Mouse (Mus musculus) gastrocnemius, adult 18-20 months (tissue): Measurements from ENCODE around the gene Kcnk16. TPM values are rescaled to one million over a fixed set of nuclear protein-coding genes. Genes with fewer than 3 reads are reported as not detected.
A peak's percentile ranks its signal among the peaks of the same experiment; 100 is the strongest.
"Not testable (repeated sequence)": the region's sequence is repeated elsewhere in the genome, so short reads cannot be mapped to it uniquely, and the experiment has no call there.

Source experiments
- DNase-seq: peaks from one replicate; pipeline ENCODE4 v3.0.0; 2021; ENCODE audit warnings: low spot score
- long read RNA-seq, 2 experiments: library from polyadenylated mRNA; stranded (forward); transcript quantifications; one replicate each; pipeline ENCODE4 v2.0.0; 2021
- total RNA-seq, 2 experiments: library from RNA; stranded (reverse); gene quantifications; 2 replicates each; pipeline ENCODE4 v1.2.3; 2021

The Kcnk16 gene
- not detected for total RNA-seq
- long read RNA-seq, experiment 1 = 0 reads
- long read RNA-seq, experiment 2 = 0 reads

DNA sequence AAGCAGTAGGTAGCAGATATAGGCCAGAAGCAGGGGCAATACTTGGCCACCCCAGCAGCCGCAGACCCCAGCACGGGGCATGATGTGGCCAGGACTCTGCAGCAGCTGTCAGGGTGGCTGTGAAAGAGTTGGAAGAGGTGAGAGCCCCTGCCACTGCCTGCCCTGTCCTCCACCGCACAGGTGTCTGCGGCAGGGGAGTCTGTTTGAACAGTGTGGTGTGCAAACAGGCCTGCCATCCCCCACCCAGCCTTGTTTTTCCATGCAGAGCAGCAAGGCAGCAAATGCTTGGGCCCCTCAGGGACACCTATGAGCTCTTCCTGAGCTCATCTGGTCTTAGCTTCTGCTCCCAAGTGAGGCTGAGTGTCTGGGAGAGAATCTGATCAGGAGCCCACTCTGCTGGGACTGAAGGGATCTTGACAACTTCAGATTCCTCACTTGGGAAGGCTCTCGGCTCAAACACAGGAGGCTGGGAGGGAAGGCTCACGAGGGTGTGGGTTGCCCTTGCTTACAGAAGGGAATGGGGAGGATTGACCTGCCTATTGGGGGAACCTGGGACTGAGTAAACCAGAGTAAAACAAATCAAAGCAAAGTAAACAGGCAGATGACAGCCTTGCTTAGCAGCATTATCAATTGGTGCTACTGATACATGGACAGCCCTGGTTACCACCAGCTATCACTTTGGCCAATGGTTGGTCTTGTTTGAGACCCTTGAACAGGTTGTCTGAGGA, at the start of gene Kcnk16:
Gene Kcnk16, minus strand, starts transcription at position 118 of the 728 bp plus-strand sequence.
- DNase-seq = no peak

DNA sequence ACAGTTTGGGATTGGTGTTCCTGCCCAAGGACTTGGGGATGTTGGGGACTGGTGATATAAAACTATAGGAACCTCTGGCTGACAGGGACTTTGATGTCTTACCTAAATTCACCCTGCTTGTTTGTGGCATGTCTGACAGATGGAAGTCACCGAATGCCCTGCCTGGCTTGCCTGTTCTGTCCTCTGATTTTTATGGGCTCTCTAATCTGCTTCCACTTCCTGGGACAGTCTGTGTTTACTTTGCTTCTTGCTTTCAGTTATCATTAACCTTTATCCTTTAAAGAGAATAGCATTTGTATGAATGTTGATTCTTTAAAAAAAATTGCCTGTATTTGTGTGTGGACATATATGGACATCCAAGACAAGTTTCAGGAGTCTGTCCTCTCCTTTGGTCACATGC, 46.1 kb upstream of the Kcnk16 start:
- no peak for DNase-seq

DNA sequence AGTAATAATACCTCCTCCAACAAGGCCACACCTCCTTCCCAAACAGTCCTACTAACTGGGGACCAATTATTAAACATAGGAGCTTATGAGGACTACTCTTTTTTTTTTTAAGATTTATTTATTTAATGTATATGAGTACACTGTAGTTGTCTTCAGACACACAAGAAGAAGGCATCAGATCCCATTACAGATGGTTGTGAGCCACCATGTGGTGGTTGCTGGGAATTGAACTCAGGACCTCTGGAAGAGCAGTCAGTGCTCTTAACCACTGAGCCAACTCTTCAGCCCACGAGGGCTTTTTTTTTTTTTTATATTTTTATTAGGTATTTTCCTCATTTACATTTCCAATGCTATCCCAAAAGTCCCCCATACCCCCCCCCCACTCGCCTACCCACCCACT, 36.1 kb upstream of the Kcnk16 start:
- DNase-seq = not testable (repeated sequence)

DNA sequence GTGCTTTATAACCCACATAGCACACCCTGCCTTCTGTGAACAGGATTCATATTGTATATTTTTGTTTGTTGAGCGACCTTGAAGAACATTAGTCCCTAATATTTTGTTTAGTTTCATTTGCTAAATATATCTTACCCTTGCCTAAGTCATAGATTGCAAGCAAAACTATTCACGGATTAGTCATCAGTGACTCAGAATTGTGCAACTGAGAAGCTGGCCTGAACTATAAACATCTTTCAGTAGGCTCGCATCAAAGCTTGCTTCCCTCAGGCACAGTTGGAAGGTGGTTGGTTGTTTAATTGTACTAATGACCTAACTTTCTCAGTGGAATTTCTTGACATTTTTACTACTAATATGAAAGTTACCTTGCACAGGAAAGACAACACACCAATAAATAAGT, 29.1 kb upstream of the Kcnk16 start:
- DNase-seq = peak; percentile 56

DNA sequence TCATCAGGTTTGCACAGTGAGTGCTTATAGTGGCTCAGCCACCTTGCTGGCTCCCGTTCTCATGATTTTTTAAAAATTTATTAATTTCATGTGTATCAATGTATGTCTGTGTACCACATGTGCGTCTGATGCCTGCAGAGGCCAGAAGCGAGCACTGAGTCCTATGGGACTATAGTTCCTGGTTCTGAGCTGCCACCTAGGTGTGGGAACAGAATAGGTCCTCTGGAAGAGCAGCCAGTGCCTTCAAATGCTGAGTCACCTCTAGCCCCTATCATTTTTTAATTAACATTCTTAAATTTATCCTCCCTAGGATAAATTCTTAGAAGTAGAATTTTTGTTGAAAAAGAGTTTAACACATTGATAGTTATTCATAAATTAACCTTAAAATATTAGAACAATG, 28.6 kb upstream of the Kcnk16 start:
- DNase-seq = no peak

DNA sequence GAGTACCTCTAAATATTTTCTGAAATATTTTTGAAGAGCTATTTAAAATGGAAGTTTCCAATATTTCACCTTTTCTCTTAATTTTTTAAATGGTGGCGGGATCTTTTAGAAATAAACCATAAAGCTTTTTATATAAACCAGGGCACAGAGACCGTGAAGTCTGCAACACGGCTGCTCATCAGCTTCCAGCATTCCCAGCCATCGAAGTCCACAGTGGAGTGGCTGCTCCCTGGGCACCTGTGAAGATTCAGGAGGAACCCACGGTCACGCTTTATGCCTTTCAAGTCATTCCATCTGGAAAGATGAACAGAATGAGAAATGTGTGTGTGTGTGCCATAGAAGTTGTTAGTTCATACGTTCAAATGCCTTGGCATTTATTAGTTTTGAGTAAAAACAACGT, 25.9 kb upstream of the Kcnk16 start:
- DNase-seq = no peak

DNA sequence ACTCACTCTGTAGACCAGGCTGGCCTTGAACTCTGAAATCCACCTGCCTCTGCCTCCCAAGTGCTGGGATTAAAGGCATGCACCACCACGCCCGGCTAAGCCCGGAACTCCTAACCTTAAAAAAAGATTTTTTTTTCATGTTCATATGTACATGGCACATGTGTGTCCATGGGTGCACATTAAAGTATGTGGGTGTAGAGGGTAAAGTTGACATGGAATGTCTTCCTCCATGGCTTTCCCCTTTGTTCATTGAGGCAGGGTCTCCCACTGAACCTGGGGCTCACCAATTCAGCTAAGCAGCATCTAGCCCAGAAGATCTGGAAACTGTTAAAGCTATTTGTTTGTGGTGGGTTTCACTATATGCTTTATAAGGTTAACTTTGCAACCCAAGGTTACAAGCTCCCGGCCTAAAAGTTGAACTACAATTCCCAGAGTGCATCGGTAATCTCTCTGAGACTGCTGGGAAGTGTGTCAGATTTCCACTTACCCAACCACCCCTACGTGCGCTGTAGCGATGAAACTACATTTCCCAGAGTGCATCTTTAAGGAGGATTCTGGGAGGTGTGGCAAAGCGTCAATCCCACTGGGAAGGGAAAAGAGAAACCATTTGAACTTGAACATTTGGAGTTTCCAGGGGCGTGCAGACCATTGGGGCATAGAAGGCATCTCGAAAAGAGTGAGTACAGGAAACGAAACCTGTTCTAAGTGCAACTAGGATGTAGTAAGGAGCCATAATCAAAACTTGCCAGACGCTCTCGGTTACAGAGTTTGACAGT, 25.3 kb upstream of the Kcnk16 start, which contains the start of gene Nudt13:
Gene Nudt13, plus strand, starts transcription at position 581 of the 776 bp plus-strand sequence.
- peak; percentile 94 for DNase-seq

DNA sequence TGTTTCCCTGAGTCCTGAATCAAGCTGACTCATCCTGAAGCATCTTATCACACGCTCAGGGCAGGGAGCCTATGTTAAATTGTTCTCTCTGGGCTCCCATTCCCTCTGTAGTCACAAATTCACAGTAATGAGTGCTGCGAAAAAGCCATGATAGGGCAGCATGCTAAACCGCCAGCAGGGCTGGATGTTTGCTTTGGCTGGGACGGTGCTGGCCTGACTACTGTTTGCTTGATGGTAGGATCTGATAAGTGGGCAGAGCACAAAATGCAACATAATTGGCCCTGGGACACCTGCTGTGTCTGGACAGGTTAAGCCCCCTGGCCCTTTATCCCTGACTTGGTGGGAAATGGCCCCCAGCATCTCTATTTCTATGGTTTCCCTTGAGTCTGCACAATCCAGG, 22.4 kb upstream of the Kcnk16 start:
- DNase-seq = no peak

DNA sequence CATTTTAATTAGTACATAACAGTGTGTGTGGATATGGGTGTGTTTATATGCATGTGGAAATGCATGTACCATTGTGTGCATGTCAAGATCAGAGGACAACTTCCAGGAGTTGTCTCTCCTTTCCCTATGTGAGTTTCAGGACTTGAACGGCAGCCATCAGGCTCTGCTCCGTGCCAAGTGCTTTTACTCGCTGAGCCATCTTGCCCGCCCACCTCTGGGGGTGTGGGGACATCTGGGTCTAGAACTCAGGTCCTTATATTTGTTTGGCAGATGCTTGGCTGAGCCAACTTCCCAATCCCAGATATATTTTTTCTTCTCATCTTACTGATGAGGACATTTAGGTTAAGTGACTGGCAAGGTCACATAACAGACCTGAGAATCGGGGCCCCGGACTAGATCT, 578 bp downstream of the Kcnk16 start:
- no peak for DNase-seq

DNA sequence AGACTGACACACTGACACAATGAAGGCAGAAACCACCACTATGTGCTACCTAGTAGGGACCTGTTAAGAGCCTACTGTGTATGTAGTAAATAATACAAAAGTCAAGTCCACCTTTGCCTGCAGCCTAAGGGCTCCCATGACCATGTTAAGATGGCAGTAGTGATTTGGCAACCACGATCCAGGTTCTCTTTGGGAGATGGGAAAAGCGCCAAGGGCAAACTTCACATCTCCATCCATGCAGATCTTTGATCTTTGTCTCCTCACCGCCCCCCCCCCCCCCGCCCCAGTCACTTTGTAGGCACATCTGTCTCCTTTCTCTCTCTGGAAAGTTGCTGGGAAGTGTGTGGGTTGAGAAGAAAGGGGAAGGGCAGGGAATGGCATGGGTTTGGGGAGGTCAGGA, 6.7 kb downstream of the Kcnk16 start:
- no peak for DNase-seq

DNA sequence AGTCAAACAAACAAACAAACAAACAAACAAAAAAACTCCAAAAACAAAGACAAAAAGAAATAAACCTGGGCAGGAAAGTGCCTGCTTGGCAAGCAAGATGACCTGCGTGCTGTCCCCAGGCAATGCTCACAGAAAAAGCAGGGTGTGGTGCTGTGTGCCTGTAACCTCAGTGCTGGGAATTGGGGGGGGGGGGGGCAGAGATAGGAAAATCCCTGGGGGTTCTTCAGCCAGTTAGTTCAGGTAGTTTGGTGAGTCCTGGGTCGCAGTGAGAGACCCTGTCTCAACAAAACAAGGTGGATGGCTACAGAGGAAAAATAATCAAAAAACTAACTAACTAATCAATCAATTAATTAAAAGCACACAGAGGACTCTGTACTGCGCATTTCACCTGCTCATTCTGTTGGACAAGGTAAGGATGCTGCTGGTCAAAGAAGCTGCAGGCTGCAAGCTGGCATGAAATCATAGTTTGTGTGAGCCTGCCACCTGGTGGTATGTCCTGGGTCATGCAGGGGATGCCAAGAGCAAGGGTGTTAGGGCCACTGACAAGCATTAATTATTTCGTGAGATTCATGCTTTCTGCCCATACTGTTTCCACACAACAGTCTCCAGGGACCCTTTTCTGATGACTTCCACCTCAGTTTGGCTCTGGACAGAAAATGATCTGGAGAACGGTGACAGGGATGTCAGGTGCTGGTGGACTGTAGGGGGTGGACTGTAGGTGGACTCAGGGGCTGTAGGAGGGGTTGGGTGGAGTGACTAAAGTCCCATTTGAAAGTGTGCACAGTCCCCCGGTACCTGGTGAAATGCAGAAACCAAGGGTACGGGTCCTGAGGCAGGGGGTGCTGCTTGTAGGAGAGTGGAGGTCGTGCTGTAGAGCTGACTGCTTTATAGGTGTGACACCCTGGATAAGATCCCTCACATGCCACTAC, 10.6 kb downstream of the Kcnk16 start:
- DNase-seq = peak; percentile 74

DNA sequence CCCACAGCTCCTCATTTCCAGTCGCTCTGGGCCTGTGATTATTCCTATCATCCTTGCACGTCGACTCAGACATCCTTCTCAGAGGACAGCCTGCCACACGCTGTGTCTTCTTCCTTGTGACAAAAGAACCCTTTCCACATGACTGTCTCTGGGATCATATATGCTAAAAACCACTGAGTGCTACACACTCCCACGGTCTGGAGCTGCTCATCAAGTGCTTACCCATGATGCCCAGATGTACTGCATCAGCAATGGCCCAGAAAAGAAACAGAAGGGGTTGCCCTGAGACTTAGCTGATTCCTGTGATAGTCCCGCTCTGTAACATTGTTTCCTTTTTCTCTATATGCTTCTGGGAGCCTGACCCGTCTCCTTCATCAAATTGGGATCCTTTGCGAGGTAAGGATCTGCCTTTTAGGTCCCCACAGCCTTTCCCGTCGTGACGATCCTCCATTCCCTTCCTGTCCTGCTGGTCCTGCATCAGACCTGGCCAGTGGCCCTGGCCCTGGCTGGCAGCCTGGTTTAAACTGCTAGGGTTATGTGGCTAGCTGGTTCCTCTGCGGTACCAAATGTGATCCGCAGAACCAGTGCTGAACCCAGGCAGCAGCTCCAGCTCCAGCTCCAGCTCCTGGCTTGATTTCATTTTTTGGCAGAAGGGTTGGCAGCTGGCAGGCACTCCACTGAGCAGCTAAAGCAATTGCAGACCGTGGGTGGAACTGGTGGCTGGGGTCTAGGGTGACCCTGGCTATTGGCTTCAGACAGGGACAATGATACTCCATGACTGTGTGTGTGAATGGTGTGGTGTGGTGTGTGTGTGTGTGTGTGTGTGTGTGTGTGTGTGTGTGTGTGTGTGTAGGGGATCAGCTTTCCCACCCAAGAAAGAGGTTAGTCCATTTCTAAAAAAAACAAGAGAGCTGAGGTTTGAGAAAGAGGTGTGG, 18.5 kb downstream of the Kcnk16 start:
- DNase-seq = no peak

DNA sequence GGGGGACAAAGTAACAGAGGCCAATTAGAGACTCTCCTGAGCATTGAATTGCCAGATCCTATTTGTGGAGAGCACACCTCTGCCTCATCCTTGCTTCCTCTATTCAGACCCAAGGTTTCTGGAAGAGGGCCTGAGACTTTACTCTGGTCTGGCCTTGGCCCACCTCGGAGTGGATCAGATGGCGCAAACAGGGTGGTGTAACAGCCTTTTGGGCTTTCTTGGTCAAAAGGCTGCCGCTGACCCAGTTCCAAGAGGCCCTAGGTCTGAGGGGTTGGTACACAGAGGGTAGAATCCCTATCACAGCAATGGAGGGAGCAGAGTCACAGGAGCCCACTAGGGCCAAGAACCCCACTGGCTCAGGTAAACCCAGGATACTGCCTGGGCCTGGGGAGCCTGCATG, 21.0 kb downstream of the Kcnk16 start:
- no peak for DNase-seq

DNA sequence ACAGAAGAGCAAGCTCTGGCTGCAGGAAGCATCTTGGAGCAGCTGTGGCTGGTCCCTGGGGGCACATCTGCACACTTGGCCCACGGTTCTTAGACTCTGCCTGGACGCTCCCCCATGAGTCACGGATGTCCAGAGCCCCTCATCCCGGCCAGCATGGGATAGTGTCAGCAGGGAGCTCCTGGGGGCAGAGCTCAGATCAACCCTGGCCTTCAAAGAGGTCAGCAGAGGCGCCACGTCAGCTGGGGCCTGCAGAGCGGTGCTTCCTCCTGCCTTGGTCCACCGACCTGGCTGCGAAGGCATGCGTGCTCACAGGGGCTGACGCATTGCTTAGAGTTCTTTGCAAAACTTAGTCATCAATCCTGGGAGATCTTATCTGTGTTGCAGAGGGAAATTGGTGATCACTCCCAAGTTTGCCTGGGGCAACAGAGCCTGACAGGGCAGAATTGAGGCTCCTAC, 22.2 kb downstream of the Kcnk16 start:
- DNase-seq = peak; percentile 76

DNA sequence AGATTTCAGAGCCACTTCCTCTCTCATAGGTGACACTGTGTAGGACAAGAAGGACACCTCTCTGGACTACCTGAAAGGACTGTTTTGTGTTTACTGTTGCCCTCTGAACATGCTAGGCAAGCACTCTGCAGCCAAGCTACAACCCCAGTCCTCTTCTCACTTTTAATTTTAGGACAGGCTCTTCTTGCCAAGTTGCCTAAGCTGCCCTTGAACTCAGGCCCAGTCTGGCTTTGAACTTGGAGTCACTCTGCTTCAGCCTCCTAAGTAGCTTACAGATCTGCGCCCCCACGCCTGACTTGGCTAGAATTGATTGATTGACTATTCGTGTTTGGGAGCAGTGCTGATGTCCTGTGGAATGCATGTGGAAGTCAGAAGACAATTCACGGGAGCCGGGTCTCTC, 23.1 kb downstream of the Kcnk16 start:
- no peak for DNase-seq

DNA sequence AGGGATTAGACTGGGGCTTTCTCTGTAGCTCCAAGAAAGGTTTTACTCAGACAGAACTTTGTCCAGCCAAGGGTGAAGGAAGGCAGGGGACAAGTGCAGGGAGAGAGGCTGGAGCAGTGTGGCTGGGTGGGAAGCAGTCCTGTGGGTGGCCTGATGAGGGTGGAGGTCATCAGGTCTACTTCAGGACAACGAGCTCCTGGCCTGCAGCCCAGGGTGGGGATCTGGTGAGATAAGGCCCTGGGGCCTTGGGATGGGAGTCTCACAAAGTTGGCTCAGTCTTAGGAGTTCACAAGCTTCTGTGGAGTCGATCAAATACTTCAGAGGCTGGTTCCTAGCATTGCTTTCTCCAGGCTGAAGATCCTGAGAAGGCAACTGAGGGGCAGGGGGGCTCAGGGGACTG, 23.7 kb downstream of the Kcnk16 start:
- peak; percentile 52 for DNase-seq

DNA sequence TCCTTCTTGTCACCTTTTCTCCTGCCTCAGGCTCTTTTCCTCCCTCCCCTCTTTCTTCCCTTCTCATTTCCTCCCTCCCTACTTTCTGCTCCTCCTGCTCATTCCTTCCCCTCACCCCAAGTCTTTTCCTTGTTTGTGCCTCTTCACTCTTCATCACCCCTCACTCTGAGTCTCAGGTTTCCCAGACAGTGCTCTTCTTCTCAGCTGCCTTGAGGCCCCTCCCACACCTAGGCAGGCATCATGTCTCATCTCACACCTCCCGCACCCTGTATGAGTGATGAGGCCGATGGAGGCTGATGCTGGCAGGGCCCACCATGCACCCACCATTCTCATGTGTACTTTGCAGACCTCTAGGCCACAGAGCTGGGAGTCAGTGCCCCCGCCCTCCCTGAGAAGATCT, 25.8 kb downstream of the Kcnk16 start:
- no peak for DNase-seq

DNA sequence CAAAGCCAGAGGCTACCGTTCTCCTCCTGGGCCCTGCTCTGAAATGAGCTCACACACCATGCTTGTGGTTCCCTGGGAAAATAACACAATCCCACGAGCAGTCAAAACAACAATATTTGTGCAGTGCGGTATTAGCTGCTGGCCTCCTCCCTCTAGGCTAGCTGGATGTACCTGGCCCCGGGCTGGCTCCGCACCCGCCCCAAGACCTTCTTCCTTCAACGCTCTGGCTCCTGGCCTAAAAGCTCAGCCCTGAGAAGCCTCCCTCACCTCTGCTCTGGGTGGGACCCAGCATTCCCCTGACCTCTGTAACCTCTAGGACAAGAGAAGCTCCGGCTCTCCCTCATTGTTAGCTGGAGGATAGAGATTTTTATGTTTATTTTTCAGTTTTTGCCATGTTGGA, 26.5 kb downstream of the Kcnk16 start:
- no peak for DNase-seq

DNA sequence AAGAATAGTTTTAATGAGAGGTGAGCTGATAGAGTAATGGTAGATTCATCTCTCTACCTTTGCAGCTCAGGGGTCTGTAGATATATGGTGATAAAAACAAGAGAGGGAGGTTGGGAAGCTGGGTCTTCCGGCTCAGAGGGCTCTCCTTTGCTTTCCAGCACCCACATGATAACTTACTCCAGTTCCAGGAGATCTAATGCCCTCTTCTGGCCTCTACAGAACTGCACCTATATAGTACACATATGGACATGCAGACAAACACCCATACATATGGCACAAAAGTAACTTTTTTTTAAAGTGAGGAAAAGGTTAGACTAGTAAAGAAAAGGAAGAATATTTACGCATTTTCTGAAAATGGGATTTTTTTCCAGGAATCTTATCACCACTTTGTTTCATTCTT, 34.6 kb downstream of the Kcnk16 start:
- DNase-seq = no peak
